Mouse (Mus musculus) embryonic fibroblast, embryonic 13.5 days (primary cell): ENCODE results near the gene Pde6g.

Experiments
- CTCF ChIP-seq: IDR thresholded peaks from 2 replicates; pipeline ENCODE4 v1.5.1; 2011; ENCODE audit warnings: mild to moderate bottlenecking, control low read depth, low read length, moderate library complexity, borderline replicate concordance; ENCODE audit not compliant: insufficient read depth
- POLR2A ChIP-seq: IDR thresholded peaks from 2 replicates; pipeline ENCODE4 v1.6.1; 2011; ENCODE audit warnings: low read depth, mild to moderate bottlenecking, control low read depth, low read length, moderate library complexity

DNA sequence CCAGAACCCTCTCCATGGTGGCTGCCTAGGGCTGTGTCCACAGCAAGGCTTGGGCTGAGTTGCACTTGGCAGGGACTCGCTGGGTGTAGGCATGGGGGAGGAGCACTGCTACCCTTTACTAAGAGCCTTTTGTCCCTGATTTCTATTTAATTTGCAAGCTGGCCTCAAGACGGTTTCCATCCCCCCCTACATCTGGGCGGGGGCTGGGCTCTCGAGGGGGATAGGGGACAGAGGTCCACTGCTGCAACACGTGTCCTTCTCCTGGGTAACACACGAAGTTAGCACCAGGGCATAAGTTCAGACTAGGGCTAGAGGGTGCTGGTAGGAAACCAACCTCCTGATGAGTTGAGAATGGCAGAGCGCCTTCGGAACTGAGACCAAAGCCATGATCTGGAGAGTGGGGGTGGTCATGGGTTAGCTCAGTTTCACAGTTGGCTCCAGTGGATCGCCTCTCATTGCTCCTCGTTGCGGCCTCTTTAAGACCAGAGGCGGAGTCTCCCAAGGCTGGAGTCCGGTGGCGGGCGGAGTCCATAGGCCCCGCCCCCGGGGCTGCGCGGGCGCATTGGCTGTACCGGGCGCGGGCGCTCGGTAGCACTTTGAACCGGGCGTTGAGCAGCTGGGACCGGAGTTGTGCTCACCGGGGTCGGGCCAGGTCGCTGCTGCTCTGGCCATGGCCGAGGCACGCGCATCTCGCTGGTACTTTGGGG lies 38.2 kb upstream of the Pde6g start, which contains the start of gene Slc25a10:
- TF ChIP-seq POLR2A (peak; percentile 70), CTCF (no peak)
